Mouse (Mus musculus) midbrain, embryonic 16.5 days (tissue): Measurements from ENCODE around the gene Rps11. TPM values are rescaled to one million over a fixed set of nuclear protein-coding genes. Genes with fewer than 3 reads are reported as not detected.
A peak's percentile ranks its signal among the peaks of the same experiment; 100 is the strongest.

ENCODE experiments used
- ATAC-seq: fragments of 200-750 bp; cut with Nextera tagmentation; 2 replicates; pipeline ENCODE4 v1.8.0; 2017; ENCODE audit warnings: moderate TSS enrichment
- H3K27ac ChIP-seq: fragments of 300-500 bp; sonication (generic); 2 replicates; pipeline ENCODE4 v1.5.1; 2014; ENCODE audit warnings: mild to moderate bottlenecking, low read length, mixed read lengths
- H3K27me3 ChIP-seq: fragments of 300-500 bp; sonication (generic); 2 replicates; pipeline ENCODE4 v1.6.1; 2014; ENCODE audit warnings: low read depth, low read length, mixed read lengths; ENCODE audit not compliant: control insufficient read depth, insufficient read depth
- H3K36me3 ChIP-seq: fragments of 300-500 bp; sonication (generic); 2 replicates; pipeline ENCODE4 v1.6.1; 2014; ENCODE audit warnings: mild to moderate bottlenecking, low read length, moderate library complexity, mixed read lengths; ENCODE audit not compliant: control insufficient read depth, insufficient read depth
- H3K4me1 ChIP-seq: fragments of 300-500 bp; sonication (generic); 2 replicates; pipeline ENCODE4 v1.6.1; 2014; ENCODE audit warnings: mild to moderate bottlenecking, low read length, mixed read lengths; ENCODE audit not compliant: control insufficient read depth, insufficient read depth
- H3K4me2 ChIP-seq: fragments of 300-500 bp; sonication (generic); 2 replicates; pipeline ENCODE4 v1.6.1; 2014; ENCODE audit warnings: mild to moderate bottlenecking, low read length, mixed read lengths
- H3K4me3 ChIP-seq: fragments of 300-500 bp; sonication (generic); 2 replicates; pipeline ENCODE4 v1.5.1; 2014; ENCODE audit warnings: low read depth, mild to moderate bottlenecking, low read length, moderate library complexity, mixed read lengths
- H3K9ac ChIP-seq: fragments of 300-500 bp; sonication (generic); 2 replicates; pipeline ENCODE4 v1.6.1; 2014; ENCODE audit warnings: low read depth, low read length, mixed read lengths
- H3K9me3 ChIP-seq: fragments of 300-500 bp; sonication (generic); replicated peaks from 2 replicates; pipeline ENCODE4 v1.6.1; 2014; ENCODE audit warnings: mild to moderate bottlenecking, low read length, mixed read lengths; ENCODE audit not compliant: control insufficient read depth, poor library complexity, severe bottlenecking
- WGBS: fragments of 180-500 bp; shearing (Covaris S2); extraction: QIAGEN DNeasy Blood & Tissue Kit; methylation state at CpG from one replicate; pipeline ENCODE4 v1.1.7; 2014; 5-methylcytosine and 5-hydroxymethylcytosine counted together
- polyA plus RNA-seq: library from polyadenylated mRNA; unstranded; fragments of >200 nt; fragmentation: Nextera tagmentation; extraction: Ambion mirVana; gene quantifications from 2 replicates; pipeline ENCODE4 v1.2.1, GENCODE M21; 2015

Gene Rps11
- polyA plus RNA-seq, 1 experiment from 2014 or later: 657 TPM

DNA sequence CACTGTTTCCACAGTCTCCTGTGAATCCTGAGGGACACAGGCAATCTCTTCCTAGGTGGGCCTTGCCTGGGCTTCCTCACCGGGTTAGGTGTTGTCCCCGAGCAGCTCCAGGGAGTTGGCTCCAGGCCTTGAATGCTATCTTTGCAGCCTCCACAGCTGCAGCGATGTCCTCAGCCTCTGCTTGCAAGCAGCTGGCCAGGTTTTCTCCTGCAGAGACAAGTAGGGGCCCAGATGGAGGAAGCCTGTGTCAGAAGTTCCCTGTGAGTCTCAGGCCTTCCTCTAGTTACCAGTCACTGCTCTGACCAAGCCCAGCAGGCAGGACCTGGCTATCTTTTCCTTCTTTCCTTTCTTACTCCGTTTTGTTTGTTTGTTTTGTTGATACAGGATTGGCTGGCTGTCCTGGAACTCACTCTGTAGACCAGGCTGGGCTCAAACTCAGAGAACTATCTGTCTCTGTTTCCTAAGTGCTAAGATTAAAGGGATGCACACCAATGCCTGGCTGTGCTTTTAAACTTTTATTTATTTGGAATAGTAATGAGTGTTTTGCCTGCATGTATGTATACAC is 24.4 kb upstream of the Rps11 start:
- Histone ChIP-seq H3K9me3 (no peaks in the 10 kb centered on the region), H3K27me3 (no peaks in the 10 kb centered on the region), H3K9ac (no peak overlapping the region), H3K4me2 (no peak overlapping the region), H3K4me3 (no peak overlapping the region), H3K27ac (no peak overlapping the region), H3K36me3 (peaks cover 5% of the 10 kb centered on the region; the same call in 1 of the 2 replicates), H3K4me1 (peaks cover 5% of the 10 kb centered on the region)
- 69% methylated on average over 4 of the region's 4 CpGs for WGBS
- ATAC-seq: no peak

- H3K4me1 ChIP-seq: no peaks in the 10 kb centered on the region
- H3K9me3 ChIP-seq: no peaks in the 10 kb centered on the region
- no peak overlapping the region for H3K4me2 ChIP-seq
- H3K36me3 ChIP-seq: peaks cover 5% of the 10 kb centered on the region; the same call in 1 of the 2 replicates
- ATAC-seq: no peak
- H3K9ac ChIP-seq: no peak overlapping the region
- WGBS: 91% methylated on average over 11 of the region's 11 CpGs
- no peak overlapping the region for H3K27ac ChIP-seq
- H3K27me3 ChIP-seq: no peaks in the 10 kb centered on the region
- no peak overlapping the region for H3K4me3 ChIP-seq
Measured at GRCm38 (mm10) chr7:45147899-45148298, 23.7 kb upstream of the Rps11 start.

DNA sequence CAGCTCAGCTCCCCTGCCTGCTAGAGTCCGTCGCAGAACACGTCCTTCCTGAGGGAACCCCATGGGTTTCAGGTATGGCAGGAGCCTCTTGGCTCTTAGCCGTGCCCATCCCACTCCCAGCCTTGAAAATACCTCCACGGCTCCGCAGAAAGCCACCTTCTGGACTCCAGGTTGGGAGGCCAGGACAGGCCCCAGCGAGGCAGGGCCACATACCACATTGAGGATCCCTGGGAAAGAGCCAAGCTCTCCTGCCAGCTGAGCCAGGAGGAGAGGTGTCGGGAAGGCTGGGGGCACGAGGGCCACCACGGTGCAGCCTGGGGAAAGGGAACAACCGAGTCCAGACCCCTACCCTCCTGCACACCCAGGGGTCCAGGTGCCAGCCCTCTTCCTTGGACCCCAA is 23.0 kb upstream of the Rps11 start:
- WGBS: 95% methylated on average over 11 of the region's 11 CpGs
- no peak for ATAC-seq

GRCm38 (mm10) chr7:45145460-45145859 is 21.2 kb upstream of the Rps11 start:
- H3K4me1 ChIP-seq: no peaks in the 10 kb centered on the region
- ATAC-seq: no peak
- peaks cover 8% of the 10 kb centered on the region; the same call in 1 of the 2 replicates for H3K36me3 ChIP-seq
- H3K4me3 ChIP-seq: no peak overlapping the region
- 94% methylated on average over 8 of the region's 8 CpGs for WGBS
- no peak overlapping the region for H3K9ac ChIP-seq
- H3K27ac ChIP-seq: no peak overlapping the region
- H3K4me2 ChIP-seq: no peak overlapping the region
- H3K9me3 ChIP-seq: no peaks in the 10 kb centered on the region
- H3K27me3 ChIP-seq: no peaks in the 10 kb centered on the region

More for the DNA sequence above, 23.0 kb upstream of the Rps11 start:
- Histone ChIP-seq H3K4me1 (no peaks in the 10 kb centered on the region), H3K36me3 (peaks cover 8% of the 10 kb centered on the region; the same call in 1 of the 2 replicates), H3K4me2 (no peak overlapping the region), H3K9ac (peak overlapping the region; percentile 17; the same call in 1 of the 2 replicates), H3K9me3 (no peaks in the 10 kb centered on the region), H3K27ac (no peak overlapping the region), H3K27me3 (no peaks in the 10 kb centered on the region), H3K4me3 (no peak overlapping the region)

- Histone ChIP-seq H3K9ac (no peak overlapping the region), H3K4me2 (no peak overlapping the region)
Measured at GRCm38 (mm10) chr7:45144368-45145174, 20.3 kb upstream of the Rps11 start.

DNA sequence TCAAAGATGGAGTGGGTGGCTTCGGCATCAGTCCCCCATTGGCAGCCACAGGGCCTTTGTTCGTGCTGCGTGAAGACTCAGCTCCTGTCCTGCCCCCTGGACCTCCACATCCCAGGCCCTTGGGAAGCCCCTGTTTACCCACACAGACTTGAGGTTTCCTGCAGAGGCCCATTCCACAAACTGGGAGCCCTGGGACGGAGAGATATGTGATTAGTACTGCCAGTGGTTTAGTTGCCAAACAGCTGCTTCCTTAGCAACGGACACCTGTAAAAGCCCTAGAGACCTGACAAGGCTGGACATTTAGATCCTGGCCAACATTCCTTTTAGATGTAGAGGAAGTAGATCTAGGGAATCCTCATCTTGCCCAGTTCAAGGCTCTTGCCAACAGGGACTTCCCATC is 17.7 kb upstream of the Rps11 start:
- Histone ChIP-seq H3K4me1 (no peaks in the 10 kb centered on the region), H3K9me3 (no peaks in the 10 kb centered on the region), H3K27me3 (peaks cover 7% of the 10 kb centered on the region; the same call in 1 of the 2 replicates), H3K27ac (no peak overlapping the region), H3K36me3 (peaks cover 8% of the 10 kb centered on the region; the same call in 1 of the 2 replicates), H3K4me2 (no peak overlapping the region), H3K9ac (no peak overlapping the region), H3K4me3 (no peak overlapping the region)
- ATAC-seq: no peak
- WGBS: 88% methylated on average over 5 of the region's 5 CpGs

More at GRCm38 (mm10) chr7:45144368-45145174, 20.3 kb upstream of the Rps11 start:
- Histone ChIP-seq H3K27ac (no peak overlapping the region), H3K36me3 (peaks cover 8% of the 10 kb centered on the region; the same call in 1 of the 2 replicates), H3K4me1 (no peaks in the 10 kb centered on the region), H3K9me3 (no peaks in the 10 kb centered on the region), H3K27me3 (no peaks in the 10 kb centered on the region), H3K4me3 (no peak overlapping the region)
- ATAC-seq: no peak
- 88% methylated on average over 13 of the region's 13 CpGs for WGBS

DNA sequence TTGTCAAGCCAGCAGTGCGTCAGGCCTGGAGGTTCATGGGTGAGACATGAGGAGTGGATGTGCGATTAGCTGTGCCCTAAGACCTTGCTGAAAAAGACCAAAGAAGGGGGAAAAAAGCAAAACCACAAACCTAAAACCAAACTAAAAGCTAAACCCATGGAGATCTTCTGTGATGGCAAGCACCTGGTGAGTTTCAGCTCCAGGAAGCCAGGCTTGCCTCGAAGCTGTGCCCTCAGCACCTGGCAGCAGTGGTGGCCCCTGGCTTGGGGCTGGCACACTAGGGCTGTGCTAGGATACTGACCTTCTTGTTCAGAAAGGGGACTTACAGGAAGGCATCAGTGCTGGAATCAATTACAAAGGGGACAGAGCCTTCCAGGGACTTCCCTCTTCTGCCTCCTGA is 17.1 kb upstream of the Rps11 start:
- Histone ChIP-seq H3K27ac (no peak overlapping the region), H3K36me3 (peaks cover 8% of the 10 kb centered on the region; the same call in 1 of the 2 replicates), H3K4me2 (no peak overlapping the region), H3K9ac (no peak overlapping the region), H3K9me3 (no peaks in the 10 kb centered on the region), H3K4me3 (no peak overlapping the region), H3K27me3 (peaks cover 7% of the 10 kb centered on the region; the same call in 1 of the 2 replicates), H3K4me1 (no peaks in the 10 kb centered on the region; the same call in 1 of the 2 replicates)
- 91% methylated on average over 3 of the region's 3 CpGs for WGBS
- ATAC-seq: no peak

- no peak overlapping the region for H3K9ac ChIP-seq
- 82% methylated on average over 8 of the region's 8 CpGs for WGBS
- no peak overlapping the region for H3K4me2 ChIP-seq
- no peaks in the 10 kb centered on the region for H3K9me3 ChIP-seq
- peaks cover 6% of the 10 kb centered on the region; the same call in 1 of the 2 replicates for H3K36me3 ChIP-seq
- peaks cover 14% of the 10 kb centered on the region for H3K27me3 ChIP-seq
- peaks cover 4% of the 10 kb centered on the region; the same call in 1 of the 2 replicates for H3K4me1 ChIP-seq
- H3K4me3 ChIP-seq: no peak overlapping the region
- H3K27ac ChIP-seq: no peak overlapping the region
- no peak for ATAC-seq
Measured at GRCm38 (mm10) chr7:45139904-45140723, 15.9 kb upstream of the Rps11 start.
